8 mouse cellular contexts compared by ENCODE assay signal in genomic region chr9:45299231-45300006, GRCm38 (mm10). TPM values are rescaled to one million over a fixed set of nuclear protein-coding genes. Genes with fewer than 3 reads are reported as not detected.
DNase-seq lines count a peak whose midpoint lies in the region; ATAC-seq lines count a peak whose summit lies in the region.
"Had no signal": no experiment of that assay in that cellular context is flagged by ENCODE, and none has a peak within 500 bp of the region (broad histone marks: within the 10 kb centered on the region; RNA-seq: fewer than 3 reads in every experiment).

No protein-coding gene starts in this region.

- peak overlapping the region; percentile 46 for H3K27ac ChIP-seq in brown adipose tissue, adult 24 weeks (replicated peaks; ENCODE audit: low read depth, low read length)
- no peak overlapping the region for H3K27ac ChIP-seq in neural tube, embryonic 11.5 days (ENCODE audit: low read depth, low read length)

- H3K9ac ChIP-seq in neural tube, embryonic 11.5 days (ENCODE audit: low read length): no peak overlapping the region

- peak; percentile 53 for DNase-seq in layer of hippocampus, adult 11-12 months (ENCODE audit: low spot score)
- no peak for DNase-seq in layer of hippocampus, postnatal 10 days (ENCODE audit: low spot score in 2 of 2)
- DNase-seq in MN1 (ENCODE audit: low spot score) (peak; percentile 47), adipocyte (ENCODE audit: low spot score) (no peak)
- peak; percentile 31 to 71 for DNase-seq in kidney, postnatal 36 days
- peak; percentile 32 for DNase-seq in neural tube, embryonic 11.5 days (ENCODE audit: low spot score)

- H3K4me3 ChIP-seq in brown adipose tissue, adult 24 weeks (ENCODE audit: insufficient read depth, low read depth, low read length): no peak overlapping the region
- no peak overlapping the region for H3K4me3 ChIP-seq in neural tube, embryonic 11.5 days (ENCODE audit: low read depth, low read length)

- H3K4me1 ChIP-seq in brown adipose tissue, adult 24 weeks (ENCODE audit: control insufficient read depth, insufficient read depth, insufficient read length, low read length): no peaks in the 10 kb centered on the region
- 0 out of 2 replicates have a peak, but pooled peaks cover 2% of the 10 kb centered on the region for H3K4me1 ChIP-seq in neural tube, embryonic 11.5 days (ENCODE audit: control insufficient read depth, insufficient read depth, low read length)

- no peaks in the 10 kb centered on the region for H3K36me3 ChIP-seq in neural tube, embryonic 11.5 days (ENCODE audit: control insufficient read depth, insufficient read depth, low read length)

- no peak overlapping the region for H3K4me2 ChIP-seq in neural tube, embryonic 11.5 days (ENCODE audit: low read depth)

- ATAC-seq in neural tube, embryonic 11.5 days (ENCODE audit: insufficient read depth, low FRiP score, low TSS enrichment): no peak

- H3K27me3 ChIP-seq in neural tube, embryonic 11.5 days (ENCODE audit: control insufficient read depth, insufficient read depth, low read length): no peaks in the 10 kb centered on the region

- H3K9me3 ChIP-seq in neural tube, embryonic 11.5 days (ENCODE audit: control insufficient read depth, low read length): no peaks in the 10 kb centered on the region

- WGBS in neural tube, embryonic 11.5 days: 82% methylated on average over 11 of the region's 11 CpGs

RNA-seq across cellular contexts. Expression of gene Tmprss13, which starts 19.5 kb away (rescaled TPM):
- not detected for total RNA-seq in layer of hippocampus, postnatal 10 days (2021)
- not detected in 2 replicates for polyA plus RNA-seq in brown adipose tissue, adult 24 weeks (2012; ENCODE audit: insufficient read depth, insufficient read length, missing spikeins)
- polyA plus RNA-seq in neural tube, embryonic 11.5 days (2014; fragmentation: Nextera tagmentation; extraction: Ambion mirVana): 0.16 TPM in 1 of 2 replicates, not detected in the other
- total RNA-seq: hematopoietic stem cell, adult 5-6 weeks had no signal

RNA-seq across cellular contexts. Expression of gene Il10ra, which starts 30.5 kb away (rescaled TPM):
- total RNA-seq in layer of hippocampus, postnatal 10 days (2021): 1 to 10 TPM; 1.9 to 2.2 TPM
- 1.8 TPM in 2 replicates for polyA plus RNA-seq in brown adipose tissue, adult 24 weeks (2012; ENCODE audit: insufficient read depth, insufficient read length, missing spikeins)
- polyA plus RNA-seq in neural tube, embryonic 11.5 days (2014; fragmentation: Nextera tagmentation; extraction: Ambion mirVana): 0.77 and 1.4 TPM in 2 replicates

Comparison
In these comparisons a context has a peak if more than half of its experiments do, and no peak if none do; other contexts are left out.
1. DNase-seq: peak in layer of hippocampus, adult 11-12 months (single experiment), MN1 (single experiment), kidney, postnatal 36 days (2 of 2) and neural tube, embryonic 11.5 days (single experiment); none in layer of hippocampus, postnatal 10 days (0 of 2) and adipocyte (single experiment).